Mouse (Mus musculus) liver, embryonic 14.5 days (tissue): ENCODE results near the gene Cftr.

Source experiments
- CTCF ChIP-seq: IDR thresholded peaks from 2 replicates; pipeline ENCODE4 v1.5.1; 2016; ENCODE audit warnings: antibody characterized with exemption, low read depth, control low read depth
- EP300 ChIP-seq: IDR thresholded peaks from 2 replicates; pipeline ENCODE4 v1.6.1; 2016; ENCODE audit warnings: antibody characterized with exemption, low read depth

GRCm38 (mm10) chr6:18153031-18153430 is 17.5 kb upstream of the Cftr start:
- TF ChIP-seq CTCF (no peak), EP300 (no peak)
